Mouse (Mus musculus): ENCODE measurements around the gene Adra1d.
A peak's percentile ranks its signal among the peaks of the same experiment; 100 is the strongest.

DNA sequence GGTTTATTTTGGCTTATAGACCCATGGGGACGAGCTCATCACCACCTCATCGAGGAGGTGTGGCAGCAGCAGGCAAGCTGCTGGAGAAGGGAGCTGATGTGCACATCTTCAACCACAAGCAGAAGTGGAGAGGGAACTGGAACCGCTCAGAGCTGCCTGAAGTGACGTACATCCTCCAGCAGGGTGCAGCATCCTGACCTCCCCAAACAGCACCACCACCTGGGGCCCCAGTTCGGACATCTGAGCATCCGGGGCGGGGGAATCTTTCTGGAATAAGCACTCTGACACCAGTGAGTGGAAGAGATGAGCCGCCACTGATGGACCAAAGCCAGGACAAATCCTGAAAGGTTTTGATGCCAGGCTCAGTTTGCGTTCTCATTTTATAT lies 31.5 kb downstream of the Adra1d start:
- peak; percentile 68 for TF ChIP-seq CTCF (IDR thresholded peaks at IDR 0.05; ENCODE audit: extremely low read depth, insufficient read depth, low read length)
- no peak for TF ChIP-seq POLR2A (IDR thresholded peaks at IDR 0.05; ENCODE audit: extremely low read depth, insufficient read depth, low read length)
